Mouse (Mus musculus): ENCODE data around the gene Cdc42bpg. TPM values are rescaled to one million over a fixed set of nuclear protein-coding genes. Genes with fewer than 3 reads are reported as not detected.

The Cdc42bpg gene
- polyA plus RNA-seq, 1 experiment: 2.4 TPM

DNA sequence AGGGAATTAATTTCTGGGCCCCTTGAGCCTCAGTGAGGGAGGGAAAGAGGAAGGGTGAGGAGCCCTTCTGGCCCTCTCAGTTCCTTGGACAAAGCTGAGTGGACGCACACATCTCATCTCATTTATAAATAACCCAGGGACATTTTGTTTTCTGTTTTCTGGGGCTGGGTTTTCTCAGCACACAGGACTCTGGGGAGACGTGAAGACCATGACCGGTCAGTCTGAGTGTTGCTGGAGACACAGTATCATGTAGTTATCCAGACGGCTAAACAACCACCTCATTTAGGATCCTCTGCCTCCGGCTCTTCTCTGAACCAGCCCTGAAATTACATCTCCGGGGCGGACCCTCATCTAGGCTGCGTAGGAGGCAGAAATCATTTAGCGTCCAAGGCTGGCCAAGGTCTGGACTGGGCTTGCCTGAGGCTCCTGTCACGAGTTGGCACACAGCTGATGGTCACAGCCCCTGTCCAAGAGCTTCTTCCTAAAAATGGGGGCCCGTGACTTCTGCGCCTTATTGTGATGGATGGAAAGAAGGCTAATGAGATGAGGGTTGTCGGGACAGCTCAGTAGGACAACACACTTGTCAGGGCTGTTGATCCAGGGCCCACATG is 32.2 kb upstream of the Cdc42bpg start:
- TF ChIP-seq CTCF (IDR thresholded peaks at IDR 0.05; ENCODE audit: extremely low read depth, insufficient read depth, low read length) (no peak), POLR2A (IDR thresholded peaks at IDR 0.05; ENCODE audit: extremely low read depth, insufficient read depth, low read length) (no peak)
- 0 out of 2 replicates have a peak, but pooled peaks cover 5% of the 10 kb centered on the region for H3K4me1 ChIP-seq (ENCODE audit: control insufficient read depth, insufficient read depth, low read length)
- H3K4me3 ChIP-seq (ENCODE audit: insufficient read depth, low read length): no peak overlapping the region
- H3K27ac ChIP-seq (ENCODE audit: insufficient read depth, low read length): no peak overlapping the region

DNA sequence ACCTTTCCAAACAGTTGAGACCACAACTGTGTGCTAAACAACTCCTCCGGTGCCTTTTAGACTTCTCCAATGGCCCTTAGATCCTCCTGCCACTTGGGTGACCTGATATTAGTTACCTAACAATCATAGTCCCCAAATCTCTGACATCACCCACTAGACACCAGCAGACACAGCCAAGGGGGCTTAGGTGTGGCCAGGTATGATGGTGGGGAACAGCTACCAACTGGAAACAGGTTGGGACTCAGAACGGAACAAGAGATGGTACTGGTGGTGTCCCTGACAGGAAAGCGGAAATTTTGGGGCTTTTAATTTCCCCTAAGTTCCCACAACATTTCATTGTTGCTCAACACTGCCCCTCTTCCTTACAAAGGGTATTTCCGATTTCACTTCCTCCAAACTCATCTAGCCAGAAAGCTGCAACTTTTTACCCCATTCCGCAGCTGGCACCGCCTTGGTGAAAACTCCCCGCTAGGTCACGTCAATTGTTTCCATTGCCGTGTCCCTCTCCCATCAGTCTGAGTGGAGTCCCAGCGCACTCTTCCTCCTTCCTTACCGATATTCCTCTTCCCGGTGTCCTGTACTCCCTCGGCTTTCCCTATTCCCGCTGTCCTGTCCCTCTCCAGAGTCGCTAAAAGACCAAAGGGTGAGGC is 30.4 kb upstream of the Cdc42bpg start:
- Histone ChIP-seq H3K4me1 (ENCODE audit: control insufficient read depth, insufficient read depth, low read length) (peaks cover 9% of the 10 kb centered on the region; the same call in 1 of the 2 replicates), H3K27ac (ENCODE audit: insufficient read depth, low read length) (no peak overlapping the region), H3K4me3 (ENCODE audit: insufficient read depth, low read length) (peak overlapping the region; percentile 83)
- no peak for TF ChIP-seq CTCF (IDR thresholded peaks at IDR 0.05; ENCODE audit: extremely low read depth, insufficient read depth, low read length)
- no peak for TF ChIP-seq POLR2A (IDR thresholded peaks at IDR 0.05; ENCODE audit: extremely low read depth, insufficient read depth, low read length)

DNA sequence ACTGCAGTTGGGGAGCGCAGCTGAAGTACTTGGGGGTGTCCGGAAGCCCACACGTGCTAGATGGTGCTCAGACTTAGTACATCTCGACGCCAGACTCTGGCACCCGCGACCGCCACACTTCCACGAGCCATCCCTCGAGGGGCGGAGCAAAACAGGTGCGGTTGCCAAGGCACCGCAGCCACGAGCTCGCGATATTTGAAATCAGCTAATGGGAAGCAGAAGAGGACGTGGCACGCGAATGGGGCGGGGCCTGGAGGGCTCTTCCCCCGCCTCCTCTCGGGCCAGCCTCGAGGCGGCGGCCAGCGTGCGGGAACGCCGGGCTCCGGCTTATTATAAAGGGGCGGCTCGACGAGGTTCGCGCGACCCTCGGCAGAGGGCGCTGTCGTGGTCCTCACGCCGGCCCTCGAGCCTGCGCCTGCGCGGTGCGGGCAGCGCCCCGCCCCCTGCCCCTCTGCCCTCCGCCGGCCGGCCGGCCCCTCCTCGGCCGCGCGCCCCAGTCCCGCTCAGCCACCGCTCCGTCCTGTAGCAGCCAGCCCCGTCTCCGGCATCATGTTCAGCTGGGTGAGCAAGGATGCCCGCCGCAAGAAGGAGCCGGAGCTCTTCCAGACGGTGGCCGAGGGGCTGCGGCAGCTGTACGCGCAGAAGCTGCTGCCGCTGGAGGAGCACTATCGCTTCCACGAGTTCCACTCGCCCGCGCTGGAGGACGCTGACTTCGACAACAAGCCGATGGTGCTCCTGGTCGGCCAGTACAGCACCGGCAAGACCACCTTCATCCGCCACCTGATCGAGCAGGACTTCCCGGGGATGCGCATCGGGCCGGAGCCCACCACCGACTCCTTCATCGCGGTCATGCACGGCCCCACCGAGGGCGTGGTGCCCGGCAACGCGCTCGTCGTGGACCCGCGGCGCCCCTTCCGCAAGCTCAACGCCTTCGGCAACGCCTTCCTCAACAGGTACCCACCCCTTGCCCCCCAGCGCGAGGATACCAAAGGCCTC is 29.5 kb upstream of the Cdc42bpg start, which contains the start of gene Ehd1:
Ehd1 (plus strand) TSS at position 300 of the 996 bp plus-strand sequence.
- TF ChIP-seq CTCF (IDR thresholded peaks at IDR 0.05; ENCODE audit: extremely low read depth, insufficient read depth, low read length) (peak; percentile 40), POLR2A (IDR thresholded peaks at IDR 0.05; ENCODE audit: extremely low read depth, insufficient read depth, low read length) (peak; percentile 50; the same call in 1 of the 2 replicates)
- H3K4me3 ChIP-seq (ENCODE audit: insufficient read depth, low read length): peak within 1 kb of the TSS; percentile 83
- H3K4me1 ChIP-seq (ENCODE audit: control insufficient read depth, insufficient read depth, low read length): peaks cover 9% of the 10 kb centered on the region; the same call in 1 of the 2 replicates
- 0 out of 2 replicates have a peak within 1 kb of the TSS, but pooled peaks have one; percentile 45 for H3K27ac ChIP-seq (ENCODE audit: insufficient read depth, low read length)

DNA sequence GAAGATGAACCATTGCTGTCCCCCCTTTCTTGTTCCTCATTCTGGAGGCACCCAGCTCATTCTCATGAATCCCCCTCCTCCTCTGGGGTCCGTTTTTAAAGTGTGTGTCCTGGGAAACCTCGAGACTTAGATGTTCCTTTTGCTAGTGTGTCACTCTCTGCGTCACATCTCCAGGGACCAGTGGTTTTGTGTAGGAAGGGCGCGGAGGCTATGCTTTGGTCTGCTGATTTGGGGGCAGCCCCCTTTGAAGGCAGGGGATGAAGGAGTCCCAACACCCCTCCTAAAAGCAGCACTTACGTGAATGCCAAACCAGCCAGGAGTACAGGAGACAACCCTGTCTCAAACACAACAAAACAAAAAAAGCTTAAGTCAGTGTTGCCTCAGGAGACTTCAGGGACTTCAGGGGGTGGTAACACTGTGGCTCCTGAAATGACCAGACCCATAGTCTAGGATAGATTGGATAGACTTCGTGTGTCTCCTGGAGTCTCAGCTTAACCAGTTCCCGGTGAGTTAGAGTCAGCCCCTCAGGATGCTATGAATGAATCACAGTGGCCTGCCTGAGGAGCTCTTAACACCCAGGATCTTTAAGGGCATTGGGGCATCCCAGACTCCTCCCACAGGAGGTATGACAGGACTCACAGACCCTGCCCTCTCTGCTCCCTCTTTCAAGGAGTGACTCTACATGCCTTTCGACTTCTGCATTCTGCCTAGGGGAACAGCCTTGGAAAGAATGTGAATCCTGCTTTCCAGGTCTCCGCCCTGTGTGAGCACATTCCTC is 28.4 kb upstream of the Cdc42bpg start:
- no peak for TF ChIP-seq POLR2A (IDR thresholded peaks at IDR 0.05; ENCODE audit: extremely low read depth, insufficient read depth, low read length)
- TF ChIP-seq CTCF (IDR thresholded peaks at IDR 0.05; ENCODE audit: extremely low read depth, insufficient read depth, low read length): no peak
- Histone ChIP-seq H3K4me1 (ENCODE audit: control insufficient read depth, insufficient read depth, low read length) (peaks cover 9% of the 10 kb centered on the region; the same call in 1 of the 2 replicates), H3K27ac (ENCODE audit: insufficient read depth, low read length) (no peak overlapping the region), H3K4me3 (ENCODE audit: insufficient read depth, low read length) (peak overlapping the region; percentile 83)

DNA sequence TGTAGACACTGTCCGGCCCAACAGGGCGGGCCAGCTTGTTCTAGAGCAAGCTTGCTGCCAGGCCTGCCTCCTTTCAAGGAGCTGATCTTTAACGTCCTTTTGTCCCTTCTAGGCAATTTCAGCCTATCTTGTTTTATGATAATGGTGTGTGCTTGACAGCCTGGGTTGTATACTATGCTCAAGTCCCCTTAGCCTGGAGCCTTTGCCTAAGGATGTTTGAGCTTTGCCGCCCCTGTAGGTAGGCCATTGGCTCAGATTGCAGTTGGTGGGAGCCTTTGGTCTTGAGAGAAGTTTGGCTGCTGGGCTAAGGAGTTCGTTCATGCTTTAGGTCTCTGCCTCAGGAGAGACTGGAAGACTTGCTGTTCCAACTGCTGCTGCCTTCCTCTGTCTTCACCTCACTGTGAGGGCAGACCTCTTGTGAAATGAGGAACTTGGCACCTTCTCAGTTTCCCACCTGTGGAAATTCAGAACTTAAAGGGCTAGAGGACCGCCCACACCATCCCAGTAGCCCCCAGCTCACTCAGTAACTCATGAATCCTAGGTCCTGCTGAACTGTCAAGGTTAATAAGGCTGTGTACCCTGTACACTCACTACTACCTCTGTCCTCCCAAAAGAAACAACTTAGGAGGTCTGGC is 27.7 kb upstream of the Cdc42bpg start:
- Histone ChIP-seq H3K4me1 (ENCODE audit: control insufficient read depth, insufficient read depth, low read length) (peaks cover 9% of the 10 kb centered on the region; the same call in 1 of the 2 replicates), H3K27ac (ENCODE audit: insufficient read depth, low read length) (peak overlapping the region; percentile 0; the same call in 1 of the 2 replicates), H3K4me3 (ENCODE audit: insufficient read depth, low read length) (peak overlapping the region; percentile 83)
- TF ChIP-seq CTCF (IDR thresholded peaks at IDR 0.05; ENCODE audit: extremely low read depth, insufficient read depth, low read length) (no peak), POLR2A (IDR thresholded peaks at IDR 0.05; ENCODE audit: extremely low read depth, insufficient read depth, low read length) (no peak)

DNA sequence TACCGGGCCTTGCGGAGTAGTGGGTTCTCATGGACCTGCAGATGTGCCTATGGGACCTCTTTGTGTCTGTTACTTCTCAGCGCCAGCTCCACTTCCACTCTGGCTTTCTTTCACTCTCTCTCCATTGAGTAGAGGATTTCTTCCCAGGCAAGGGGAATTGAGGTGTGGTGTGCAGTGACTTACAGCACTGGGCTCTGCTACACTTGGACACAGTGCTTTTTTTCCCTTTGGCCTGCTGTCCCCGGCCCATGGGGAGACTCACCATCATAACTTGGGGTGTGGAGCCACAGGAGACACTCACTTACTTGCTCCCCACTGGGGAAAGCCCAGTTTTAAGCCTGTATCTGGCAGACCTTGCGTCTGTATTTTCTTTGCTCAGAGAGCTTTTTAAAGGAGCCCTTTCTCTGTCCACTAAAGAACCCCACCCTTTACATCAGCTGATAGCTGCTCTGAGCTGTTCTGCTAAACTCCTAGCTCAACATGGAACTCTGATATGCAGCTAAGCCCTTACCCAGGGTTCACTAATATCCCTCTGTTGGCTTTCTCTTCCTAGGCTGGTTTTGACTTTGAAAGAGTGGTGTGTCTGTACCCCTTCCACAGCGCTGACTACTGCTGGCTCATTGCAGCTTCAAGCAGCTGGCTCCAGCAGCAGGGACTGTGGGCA is 26.6 kb upstream of the Cdc42bpg start:
- TF ChIP-seq POLR2A (IDR thresholded peaks at IDR 0.05; ENCODE audit: extremely low read depth, insufficient read depth, low read length) (no peak), CTCF (IDR thresholded peaks at IDR 0.05; ENCODE audit: extremely low read depth, insufficient read depth, low read length) (no peak)
- Histone ChIP-seq H3K27ac (ENCODE audit: insufficient read depth, low read length) (no peak overlapping the region), H3K4me3 (ENCODE audit: insufficient read depth, low read length) (no peak overlapping the region), H3K4me1 (ENCODE audit: control insufficient read depth, insufficient read depth, low read length) (peaks cover 9% of the 10 kb centered on the region; the same call in 1 of the 2 replicates)

DNA sequence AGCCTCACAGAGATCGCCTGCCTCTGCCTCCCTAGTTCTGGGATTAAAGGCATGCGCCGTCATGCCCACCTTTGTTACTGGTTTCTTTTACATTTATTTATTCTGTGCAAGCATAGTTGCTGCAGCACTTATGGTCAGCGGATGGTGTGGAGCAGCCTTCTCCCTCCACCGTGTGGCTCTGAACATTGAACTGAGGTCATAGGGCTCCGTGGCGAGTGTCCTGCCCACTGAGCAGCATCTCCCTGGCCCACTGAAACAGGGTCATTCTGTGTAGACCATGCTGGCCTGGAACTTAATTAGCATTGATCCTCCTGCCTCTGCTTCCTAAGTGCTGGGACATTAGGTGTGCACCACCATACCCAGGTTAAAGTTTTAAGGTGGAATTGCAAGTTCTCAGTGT is 25.7 kb upstream of the Cdc42bpg start:
- Histone ChIP-seq H3K4me3 (ENCODE audit: insufficient read depth, low read length) (no peak overlapping the region), H3K4me1 (ENCODE audit: control insufficient read depth, insufficient read depth, low read length) (peaks cover 9% of the 10 kb centered on the region; the same call in 1 of the 2 replicates), H3K27ac (ENCODE audit: insufficient read depth, low read length) (no peak overlapping the region)
- TF ChIP-seq CTCF (IDR thresholded peaks at IDR 0.05; ENCODE audit: extremely low read depth, insufficient read depth, low read length): no peak
- TF ChIP-seq POLR2A (IDR thresholded peaks at IDR 0.05; ENCODE audit: extremely low read depth, insufficient read depth, low read length): no peak
